Mouse (Mus musculus) induced T-regulatory cell, adult 2 months (primary cell): ENCODE measurements at regions not wholly inside any gene's neighbourhood (a gene's known extent, or its start where the extent isn't known, plus 50 kb on each side); places are given as distances from the start of the nearest gene placed in this dataset.

Experiments
- DNase-seq: peaks from one replicate; pipeline ENCODE4 v3.0.0-alpha.2; 2012; ENCODE audit warnings: low read depth

DNA sequence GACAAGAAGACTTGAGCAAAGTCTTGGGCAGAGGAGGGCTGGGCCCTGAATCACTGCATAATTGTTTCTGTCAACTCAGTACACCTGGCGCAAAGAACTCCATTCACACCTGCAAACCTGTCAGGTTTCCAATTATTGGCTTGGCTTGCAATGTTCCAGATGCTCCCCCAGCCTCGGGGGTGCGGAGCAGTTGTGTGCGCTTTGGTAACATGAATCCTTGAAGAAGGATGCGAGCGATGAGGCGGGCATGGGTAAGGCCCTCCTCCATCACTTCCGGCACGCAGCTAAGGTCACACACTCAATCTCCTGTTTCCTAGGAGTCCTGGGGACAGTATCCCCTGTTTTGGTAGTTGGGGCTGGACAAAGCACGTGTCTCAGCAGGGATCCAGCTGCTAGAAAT, 81.6 kb upstream of the Pcdh8 start:
- no peak for DNase-seq

DNA sequence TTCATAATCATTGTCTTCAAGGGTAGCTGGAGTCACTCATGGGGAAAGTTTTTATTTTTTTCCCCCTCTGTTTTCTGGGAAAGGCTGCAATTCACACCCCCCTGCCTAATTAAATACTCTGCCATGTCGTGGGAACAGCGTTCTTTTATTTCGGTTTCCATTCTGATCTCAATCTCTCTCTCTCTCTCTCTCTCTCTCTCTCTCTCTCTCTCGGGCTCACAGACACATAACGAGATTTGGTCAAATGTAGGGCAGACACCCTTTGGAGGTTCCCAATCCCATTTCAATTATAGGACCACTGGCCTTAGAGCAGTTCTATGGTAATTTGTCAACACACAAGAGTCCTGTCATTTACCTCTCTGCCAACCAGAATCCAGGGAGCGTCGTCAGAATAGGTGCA, 80.7 kb upstream of the Pcdh8 start:
- DNase-seq, result no peak

DNA sequence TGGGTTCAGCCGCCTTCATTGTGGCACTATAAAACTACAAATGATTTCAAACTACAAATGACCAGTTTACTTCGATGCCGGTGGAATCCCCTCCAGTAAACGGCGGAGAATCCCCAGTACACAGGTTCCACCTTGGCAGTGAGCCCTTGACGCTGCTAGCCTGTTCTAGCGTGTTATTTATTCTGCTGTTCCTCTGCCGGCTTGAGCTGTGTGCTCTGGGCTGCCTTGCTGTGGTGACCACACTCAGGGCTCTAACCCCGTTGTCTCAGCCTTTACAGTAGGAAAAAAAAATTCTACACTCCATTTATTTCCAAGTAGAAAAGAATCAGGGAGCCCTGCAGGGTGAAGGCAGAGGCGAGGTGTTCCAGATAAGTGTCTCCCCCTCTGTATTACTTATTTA, 80.1 kb upstream of the Pcdh8 start:
- DNase-seq, result no peak

DNA sequence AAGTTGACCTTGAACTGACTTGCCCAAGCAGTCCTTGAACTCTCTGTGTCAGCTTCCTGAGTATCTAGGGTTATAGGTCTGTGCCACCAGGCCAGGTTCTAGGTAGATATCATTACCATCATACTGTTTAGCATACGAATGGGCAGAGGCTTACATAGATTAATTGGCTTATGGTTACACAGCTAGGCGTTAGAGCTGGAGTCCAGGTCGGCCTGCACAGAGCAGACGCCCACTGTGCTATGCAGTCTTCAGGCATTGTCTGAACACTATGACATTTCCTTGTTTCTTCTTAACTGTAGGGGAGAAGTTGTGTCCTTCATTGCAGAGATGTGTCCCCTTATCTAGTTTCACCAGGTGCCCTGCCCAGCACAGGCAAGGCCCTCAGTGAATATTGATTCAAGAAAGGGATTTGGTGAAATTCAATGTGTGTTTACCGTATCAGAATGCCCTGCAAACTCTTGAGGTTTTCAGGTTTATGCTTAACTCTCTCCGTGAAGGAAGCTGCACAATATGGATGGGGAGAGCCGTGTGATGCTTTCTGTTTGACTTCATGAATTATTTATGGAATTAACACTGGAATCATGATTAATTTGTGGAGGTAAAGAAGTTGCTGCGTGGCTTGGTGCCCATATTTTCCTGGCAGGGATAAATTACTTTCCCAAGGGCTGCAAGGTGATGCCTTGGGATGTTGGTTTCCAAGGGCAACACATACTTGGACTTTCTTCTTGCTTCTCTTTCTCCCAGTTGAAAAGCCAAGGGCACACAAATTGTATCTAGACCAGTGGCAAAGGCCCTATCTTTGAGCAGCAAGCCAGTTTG, 78.7 kb upstream of the Pcdh8 start:
- DNase-seq, result no peak

DNA sequence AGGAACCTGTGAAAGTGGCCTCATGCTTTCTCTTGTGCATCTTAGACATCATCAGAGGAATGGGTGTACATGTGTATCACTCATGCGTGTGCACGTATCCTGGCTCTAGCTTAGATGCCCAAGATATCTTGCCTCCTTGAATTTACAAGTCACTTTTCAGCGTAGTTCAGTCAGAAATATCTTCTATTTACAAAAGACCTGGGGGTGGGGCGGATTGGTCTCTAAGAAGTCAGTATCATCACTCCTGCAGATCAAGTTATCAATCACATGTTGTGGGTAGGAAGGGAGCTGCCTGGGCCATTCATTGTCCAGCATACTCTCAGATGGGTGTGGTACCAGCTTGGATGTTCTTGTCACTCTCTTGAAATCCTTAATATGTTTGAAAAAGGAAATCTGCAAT, 77.0 kb upstream of the Pcdh8 start:
- DNase-seq, result no peak

DNA sequence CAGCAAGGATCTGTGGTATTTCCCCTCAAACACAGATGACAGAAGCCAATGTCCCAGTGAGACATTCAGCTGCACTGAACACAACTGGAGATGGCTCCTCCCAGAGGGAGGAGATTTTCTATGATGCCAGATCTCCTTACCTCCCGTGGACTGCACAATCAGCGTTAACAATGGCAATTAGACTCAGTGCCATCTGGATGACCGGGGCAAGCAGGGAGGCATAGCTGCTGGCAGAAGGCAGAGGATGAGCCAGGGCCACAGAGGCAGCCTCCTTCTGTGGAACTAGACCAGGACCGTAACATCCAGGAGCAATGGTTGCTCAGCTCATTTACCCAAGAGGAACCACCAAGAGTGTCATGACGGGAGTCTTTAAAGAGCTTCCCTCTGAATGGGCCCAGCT, 73.2 kb upstream of the Pcdh8 start:
- DNase-seq, result no peak

DNA sequence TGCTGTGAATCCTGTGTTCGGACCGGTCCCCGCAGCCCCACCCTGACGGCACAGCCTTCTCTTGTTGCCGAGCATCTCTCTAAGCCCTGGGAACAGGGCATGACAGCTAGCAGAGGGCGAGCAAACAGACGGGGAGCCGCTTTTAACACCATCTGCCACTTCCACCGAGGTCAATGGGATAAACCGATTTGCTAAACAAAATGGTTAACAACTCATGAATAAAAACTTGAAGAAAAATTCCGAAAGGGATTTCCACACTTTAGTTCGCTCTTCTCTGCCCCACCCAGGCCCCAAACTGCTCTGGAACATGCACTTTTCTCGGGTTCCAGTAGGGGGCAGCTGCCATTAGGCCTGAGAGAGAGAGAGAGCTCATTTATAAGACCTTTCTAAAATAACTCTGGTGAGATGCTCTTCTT, 72.0 kb upstream of the Pcdh8 start:
- no peak for DNase-seq

DNA sequence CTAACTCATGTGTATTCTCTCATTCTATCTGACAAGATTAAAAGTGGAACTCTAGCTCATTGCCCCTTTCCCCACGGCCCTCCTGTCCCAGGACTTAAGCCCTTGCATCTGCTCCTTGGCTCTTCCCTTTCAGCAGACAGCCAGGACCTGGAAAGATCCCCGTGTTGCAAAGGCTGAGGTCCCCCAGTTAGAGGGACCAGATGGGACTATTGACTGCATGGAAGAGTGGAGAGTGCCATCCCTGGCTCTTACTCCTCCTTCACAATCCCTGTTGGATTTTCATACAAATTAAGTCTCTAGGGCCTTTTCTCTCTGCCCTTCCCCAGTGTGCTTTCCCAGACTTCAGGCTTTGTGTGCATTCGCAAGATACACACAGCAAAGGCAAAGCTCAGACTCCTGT, 71.6 kb upstream of the Pcdh8 start:
- no peak for DNase-seq

DNA sequence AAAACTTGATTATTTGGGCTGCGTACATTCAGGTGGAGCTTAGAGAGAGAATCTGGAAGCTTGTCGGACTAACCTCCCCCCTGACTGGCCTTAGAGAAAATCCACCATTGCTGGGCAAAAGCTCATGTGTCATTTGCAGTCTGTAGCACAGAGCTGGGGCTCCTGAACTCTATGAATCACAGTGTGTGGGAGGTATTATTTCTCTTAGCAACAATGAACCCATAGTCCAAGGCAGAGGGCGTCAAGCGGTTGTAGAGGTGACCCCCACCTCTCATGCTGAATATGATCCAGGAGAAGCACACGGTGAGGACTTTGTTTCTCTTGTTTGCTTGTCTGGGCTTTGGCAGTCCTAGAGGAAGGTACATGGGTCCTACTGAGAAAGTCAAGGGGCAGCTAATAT, 66.0 kb upstream of the Pcdh8 start:
- DNase-seq, result no peak

DNA sequence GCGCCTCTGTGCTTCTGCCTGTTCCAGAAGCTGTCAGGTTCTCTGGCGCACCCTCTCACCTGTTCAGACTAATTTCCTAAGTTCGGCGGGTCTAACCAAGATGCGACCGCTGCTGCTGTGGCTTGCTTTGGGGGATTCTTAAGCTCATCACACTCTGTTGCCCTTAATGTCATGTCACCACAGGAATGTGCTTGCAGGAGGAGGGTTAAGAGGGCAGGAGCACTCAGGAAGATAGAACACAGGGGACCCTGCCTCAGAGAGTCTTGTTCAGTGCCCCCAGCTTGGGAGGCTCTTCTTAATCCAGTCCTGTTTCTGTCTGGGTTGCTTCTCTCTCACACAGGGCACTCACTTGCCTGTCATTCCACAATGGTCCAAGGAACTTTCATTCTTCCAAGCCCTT, 65.1 kb upstream of the Pcdh8 start:
- DNase-seq, result no peak

DNA sequence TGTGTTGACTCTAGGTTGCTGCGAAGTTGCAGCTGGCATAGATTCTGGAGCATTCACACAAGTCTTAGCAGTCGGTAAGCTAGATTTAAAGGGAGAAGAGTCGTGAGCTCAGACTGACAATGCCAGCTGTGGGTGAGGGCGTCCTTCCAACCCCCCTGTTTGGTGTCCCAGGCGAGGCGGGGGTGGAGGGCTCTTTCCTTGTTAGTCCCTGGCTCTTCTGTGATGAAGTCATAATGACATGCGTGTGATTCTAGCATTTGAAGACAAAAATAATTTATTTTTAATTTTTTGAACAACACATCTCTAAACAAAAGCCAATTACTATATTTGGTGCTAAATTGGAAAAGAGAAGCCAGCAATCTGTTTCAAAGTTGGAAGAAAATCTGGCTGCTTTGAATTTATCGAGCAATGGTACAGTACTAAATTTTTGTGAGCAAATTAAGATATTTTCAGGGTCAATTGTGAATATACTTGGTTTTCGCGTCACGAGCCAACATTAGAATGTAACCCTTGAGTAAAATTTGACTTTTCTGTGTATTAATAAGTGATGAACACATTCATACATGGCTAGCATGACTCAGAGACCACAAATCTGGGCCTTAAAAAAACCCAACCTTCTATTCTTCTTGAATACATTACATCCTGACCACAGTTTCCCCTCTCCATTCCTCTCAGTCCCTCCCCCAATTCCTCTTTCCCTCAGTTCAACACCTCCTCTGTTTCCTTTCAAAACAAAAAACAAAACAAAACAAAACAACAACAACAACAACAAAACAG, 53.7 kb upstream of the Pcdh8 start:
- DNase-seq, result no peak

DNA sequence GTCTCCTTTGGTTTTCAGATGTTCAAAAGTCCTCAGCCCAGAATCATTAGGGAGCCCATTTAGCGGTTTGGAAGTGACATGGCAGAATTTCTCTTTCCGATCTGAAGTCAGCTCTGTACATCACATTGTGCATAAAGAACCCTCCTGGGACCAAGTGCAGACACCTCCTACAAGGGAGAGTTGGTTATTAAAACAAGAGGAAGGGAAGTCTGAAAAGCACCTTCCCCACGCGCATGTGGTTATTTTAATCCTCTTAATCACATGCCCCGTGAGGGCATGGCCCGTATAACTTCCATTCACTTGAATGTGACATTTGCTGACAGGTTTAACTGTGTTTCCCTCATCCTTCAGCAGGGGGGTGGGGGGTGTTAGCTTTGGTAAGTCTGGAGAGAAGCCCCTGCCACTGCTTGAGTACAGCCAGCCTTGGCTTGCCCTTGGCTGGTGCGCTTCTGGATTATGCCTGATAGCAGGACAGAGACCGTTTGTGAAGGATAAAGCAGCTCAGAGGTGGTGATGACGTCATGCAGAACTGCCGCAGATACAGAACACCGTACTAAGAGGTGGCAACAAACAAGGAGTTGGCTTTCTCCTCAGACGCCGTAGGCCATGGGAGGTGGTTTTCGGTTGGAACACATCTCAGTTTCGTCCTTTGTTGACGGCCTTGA, 51.5 kb upstream of the Pcdh8 start:
- DNase-seq, result no peak

DNA sequence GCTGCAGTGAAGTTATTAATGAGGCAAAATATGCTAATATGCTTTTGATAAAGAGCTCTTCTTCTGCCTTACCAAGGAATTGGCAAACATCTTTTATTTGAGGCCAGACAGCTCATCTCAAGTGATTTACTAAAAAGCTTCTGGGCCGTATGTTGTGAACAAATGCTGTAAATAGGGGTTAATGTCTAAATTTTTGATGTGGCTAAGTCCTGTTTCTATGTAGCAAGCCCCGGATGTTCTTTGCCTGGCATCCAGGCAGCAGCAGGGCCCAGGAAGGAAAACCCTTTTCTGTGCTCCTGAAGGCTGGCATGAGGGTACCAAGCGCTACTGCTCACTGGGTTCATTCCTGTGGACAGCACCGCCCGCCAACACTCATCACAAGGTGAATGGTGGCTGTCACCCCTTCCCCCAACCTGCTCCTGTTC, 50.9 kb upstream of the Pcdh8 start:
- DNase-seq, result no peak

DNA sequence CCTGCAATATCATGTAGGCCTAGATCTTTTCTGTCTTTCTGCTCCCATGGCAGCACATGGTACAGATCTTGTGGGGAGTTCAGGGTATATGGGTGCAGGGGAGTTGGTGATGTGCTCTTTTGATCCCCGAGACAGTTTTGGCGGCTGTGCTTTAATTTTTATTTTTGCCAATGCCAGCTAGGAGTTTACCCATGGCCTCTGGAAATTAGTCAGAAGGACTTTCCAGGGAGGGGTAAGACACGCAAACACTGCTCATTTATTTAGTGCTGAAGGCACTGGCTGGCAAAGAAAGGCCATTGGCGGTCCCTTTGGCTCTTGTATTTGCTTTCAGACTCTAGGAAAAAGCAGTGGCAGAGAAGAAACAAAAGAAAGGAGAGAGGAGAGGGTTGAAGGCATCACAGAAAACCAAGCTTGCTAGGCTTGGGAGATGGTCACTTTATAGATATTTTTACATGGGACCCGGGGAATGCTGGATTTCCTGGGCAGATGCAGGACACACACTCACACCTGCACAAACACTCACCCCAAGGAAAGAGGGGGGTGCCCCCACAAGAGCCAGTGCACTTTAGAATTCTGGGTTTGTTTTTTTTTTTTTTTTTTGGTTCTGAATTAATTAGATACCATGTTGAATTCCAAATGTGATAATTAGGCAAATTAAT, 50.4 kb upstream of the Pcdh8 start:
- DNase-seq, result no peak
